Mouse (Mus musculus) right cerebral cortex, postnatal 25 days (tissue): Measurements from ENCODE around the gene Ctsk.
"Not testable (repeated sequence)": the region's sequence is repeated elsewhere in the genome, so short reads cannot be mapped to it uniquely, and the experiment has no call there.

ENCODE experiments used
- DNase-seq: peaks from one replicate; pipeline ENCODE4 v3.0.0; 2022

Gene Ctsk

DNA sequence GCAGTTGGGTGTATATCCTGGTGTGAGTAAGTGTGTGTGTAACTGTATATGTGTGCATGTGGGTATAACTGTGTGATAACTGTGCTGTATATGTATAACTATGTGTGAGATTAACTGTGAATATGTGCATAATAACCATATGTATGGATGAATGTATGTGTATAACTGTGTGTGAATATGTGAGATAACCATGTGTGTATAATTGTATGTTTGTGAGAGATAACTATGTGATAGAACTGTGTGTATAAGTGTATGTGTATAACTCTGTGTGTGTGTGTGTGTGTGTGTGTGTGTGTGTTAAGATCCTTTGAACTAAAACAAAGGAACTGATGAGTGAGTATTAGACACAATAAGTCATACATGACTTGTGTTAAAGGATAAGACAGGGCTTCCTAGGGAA lies 27.1 kb downstream of the Ctsk start:
- DNase-seq, result no peak

GRCm38 (mm10) chr3:95526622-95527211 lies 27.7 kb downstream of the Ctsk start, which contains the start of gene Ctss:
Gene Ctss (plus strand): TSS chr3:95526786.
- DNase-seq, result no peak

DNA sequence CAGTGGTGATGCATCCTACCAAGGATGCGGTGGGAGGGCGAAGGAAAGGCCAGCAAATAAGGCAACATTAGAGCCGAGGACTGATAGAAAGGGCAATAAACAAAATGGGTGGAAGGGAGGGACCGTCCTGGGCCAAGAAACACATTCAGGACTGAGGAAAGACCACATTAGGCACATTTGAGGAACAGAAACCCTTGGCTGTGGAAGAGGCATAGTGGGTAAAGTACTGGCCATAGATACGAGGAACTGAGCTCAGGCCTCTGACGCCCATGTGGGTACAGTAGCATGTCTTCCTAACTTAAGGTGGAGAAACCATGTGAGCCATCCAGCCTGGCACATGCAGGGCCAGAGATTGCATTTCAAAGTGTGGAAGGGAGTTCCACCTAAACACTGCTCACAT lies 30.8 kb downstream of the Ctsk start:
- no peak for DNase-seq

DNA sequence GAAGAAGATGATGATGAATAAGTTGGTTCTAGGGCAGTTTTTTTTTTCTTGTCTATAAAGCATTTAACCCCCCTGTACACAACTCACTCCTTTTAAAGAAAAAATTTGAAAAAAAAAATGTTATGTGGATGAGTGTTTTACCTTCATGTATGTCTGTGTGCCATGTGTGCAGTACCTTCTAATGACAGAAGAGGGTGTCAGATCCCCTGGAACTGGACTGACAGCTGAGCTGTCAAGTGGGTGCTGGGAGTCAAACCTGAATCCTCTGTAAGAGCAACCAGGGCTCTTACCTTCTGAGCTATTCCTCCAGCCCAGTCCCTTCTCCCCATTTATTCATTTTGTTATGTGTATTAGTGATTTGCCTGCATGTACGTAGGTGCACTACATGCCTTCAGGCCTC lies 32.0 kb downstream of the Ctsk start:
- DNase-seq, result no peak

- no peak for DNase-seq
Observed at GRCm38 (mm10) chr3:95533364-95533763, 34.3 kb downstream of the Ctsk start.

GRCm38 (mm10) chr3:95534927-95535326 lies 35.9 kb downstream of the Ctsk start:
- DNase-seq, result no peak

DNA sequence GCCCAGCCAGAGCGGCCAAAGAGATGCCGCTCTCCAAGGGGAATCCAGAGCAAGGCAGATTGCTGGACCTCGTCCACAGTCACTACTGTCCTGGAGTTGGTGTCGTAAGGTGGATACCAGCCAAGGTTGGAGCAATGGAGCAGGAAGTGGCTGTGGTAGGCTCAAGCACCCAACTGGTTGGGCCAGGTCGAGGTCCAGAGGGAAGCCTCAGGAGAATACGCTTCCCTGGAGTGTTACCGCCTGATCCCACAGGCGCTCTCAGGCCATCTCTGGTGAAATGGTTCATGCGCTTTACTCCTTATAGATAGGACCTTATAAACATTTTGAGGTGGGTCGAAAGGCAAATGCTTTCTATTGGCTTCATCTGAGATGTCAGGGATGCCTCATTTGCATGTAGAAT lies 39.9 kb downstream of the Ctsk start:
- no peak for DNase-seq

- DNase-seq, result no peak
Observed at GRCm38 (mm10) chr3:95539837-95540236, 40.8 kb downstream of the Ctsk start.

DNA sequence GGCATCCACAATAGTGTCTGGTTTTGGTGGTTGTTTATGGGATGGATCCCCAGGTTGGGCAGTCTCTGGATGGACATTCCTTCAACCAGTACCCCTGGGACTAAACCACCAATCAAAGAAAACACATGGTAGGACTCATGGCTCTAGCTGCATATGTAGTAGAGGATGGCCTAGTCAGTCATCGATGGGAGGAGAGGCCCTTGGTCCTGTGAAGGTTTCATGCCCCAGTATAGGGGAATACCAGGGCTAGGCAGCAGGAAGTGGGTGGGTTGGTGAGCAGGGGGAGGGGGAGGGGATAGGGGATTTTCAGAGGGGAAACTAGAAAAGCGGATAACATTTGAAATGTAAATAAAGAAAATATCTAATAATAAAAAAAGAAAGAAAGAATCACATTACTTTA lies 42.1 kb downstream of the Ctsk start:
- not testable (repeated sequence) for DNase-seq

DNA sequence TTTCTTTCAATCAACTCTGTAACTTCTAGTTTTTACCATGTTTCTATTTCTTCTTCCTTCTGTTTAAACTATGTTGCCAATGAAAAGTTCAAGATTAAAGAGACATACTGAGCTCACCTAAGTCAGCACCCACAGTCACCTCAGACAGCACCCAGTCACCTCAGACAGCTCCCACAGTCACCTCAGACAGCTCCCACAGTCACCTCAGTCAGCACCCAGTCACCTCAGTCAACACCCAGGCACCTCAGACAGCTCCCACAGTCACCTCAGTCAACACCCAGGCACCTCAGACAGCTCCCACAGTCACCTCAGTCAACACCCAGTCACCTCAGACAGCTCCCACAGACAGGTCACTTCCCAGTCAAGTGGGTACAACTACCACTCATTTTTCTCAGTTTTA lies 43.1 kb downstream of the Ctsk start:
- no peak for DNase-seq

DNA sequence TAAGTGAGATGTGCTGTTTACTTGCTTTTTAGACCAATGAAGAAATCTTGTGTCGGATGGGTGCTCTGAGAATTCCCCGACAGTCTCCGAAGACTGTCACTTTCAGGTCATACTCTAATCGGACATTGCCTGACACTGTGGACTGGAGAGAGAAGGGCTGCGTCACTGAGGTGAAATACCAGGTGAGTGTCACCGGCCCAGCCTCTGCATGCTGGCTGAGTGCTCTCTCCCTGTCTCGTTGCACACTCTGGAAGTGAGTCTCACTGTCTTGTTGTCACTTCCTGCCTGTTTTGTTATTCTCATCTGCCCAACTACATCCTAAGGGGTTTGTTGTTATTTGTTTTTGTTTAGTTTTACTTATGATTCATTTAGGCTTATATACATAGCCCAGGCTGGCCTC lies 43.9 kb downstream of the Ctsk start:
- DNase-seq, result no peak

GRCm38 (mm10) chr3:95550176-95550575 lies 51.1 kb downstream of the Ctsk start:
- DNase-seq, result no peak

GRCm38 (mm10) chr3:95553986-95554385 lies 54.9 kb downstream of the Ctsk start:
- DNase-seq, result no peak
